Mouse (Mus musculus): ENCODE results near the gene Hspd1.
A peak's percentile ranks its signal among the peaks of the same experiment; 100 is the strongest.
"Not testable (repeated sequence)": the region's sequence is repeated elsewhere in the genome, so short reads cannot be mapped to it uniquely, and the experiment has no call there.

The Hspd1 gene

GRCm38 (mm10) chr1:55087932-55088610 lies at the start of gene Hspd1, which contains the start of gene Hspe1:
Gene Hspd1 (minus strand): TSS chr1:55088243.
Gene Hspe1 (plus strand): TSS chr1:55088132.
- peak; percentile 98 for DNase-seq (ENCODE audit: low read depth, low spot score)

- no peak for DNase-seq (ENCODE audit: low read depth, low spot score)
Observed at GRCm38 (mm10) chr1:55135846-55136245, 47.8 kb upstream of the Hspd1 start.

- DNase-seq (ENCODE audit: low read depth, low spot score) = no peak
Observed at GRCm38 (mm10) chr1:55134301-55134700, 46.3 kb upstream of the Hspd1 start.

- DNase-seq (ENCODE audit: low read depth, low spot score) = no peak
Observed at GRCm38 (mm10) chr1:55133173-55133572, 45.1 kb upstream of the Hspd1 start.

GRCm38 (mm10) chr1:55132308-55132707 lies 44.3 kb upstream of the Hspd1 start:
- DNase-seq (ENCODE audit: low read depth, low spot score) = no peak

GRCm38 (mm10) chr1:55131424-55132014 lies 43.5 kb upstream of the Hspd1 start:
- DNase-seq (ENCODE audit: low read depth, low spot score) = peak; percentile 46

- peak; percentile 90 for DNase-seq (ENCODE audit: low read depth, low spot score)
Observed at GRCm38 (mm10) chr1:55130943-55131401, 42.9 kb upstream of the Hspd1 start, which contains the start of gene Mob4. Gene Mob4 (plus strand): TSS chr1:55131231.

- DNase-seq (ENCODE audit: low read depth, low spot score) = no peak
Observed at GRCm38 (mm10) chr1:55130190-55130916, 42.3 kb upstream of the Hspd1 start.

- DNase-seq (ENCODE audit: low read depth, low spot score) = no peak
Observed at GRCm38 (mm10) chr1:55129716-55130115, 41.7 kb upstream of the Hspd1 start.

GRCm38 (mm10) chr1:55124136-55124535 lies 36.1 kb upstream of the Hspd1 start:
- not testable (repeated sequence) for DNase-seq (ENCODE audit: low read depth, low spot score)

GRCm38 (mm10) chr1:55123561-55123960 lies 35.5 kb upstream of the Hspd1 start:
- DNase-seq (ENCODE audit: low read depth, low spot score) = no peak

GRCm38 (mm10) chr1:55123046-55123445 lies 35.0 kb upstream of the Hspd1 start:
- DNase-seq (ENCODE audit: low read depth, low spot score) = no peak

GRCm38 (mm10) chr1:55109066-55109766 lies 21.2 kb upstream of the Hspd1 start:
- DNase-seq (ENCODE audit: low read depth, low spot score) = no peak

- DNase-seq (ENCODE audit: low read depth, low spot score) = no peak
Observed at GRCm38 (mm10) chr1:55108473-55108872, 20.4 kb upstream of the Hspd1 start.

GRCm38 (mm10) chr1:55107644-55108043 lies 19.6 kb upstream of the Hspd1 start:
- no peak for DNase-seq (ENCODE audit: low read depth, low spot score)

GRCm38 (mm10) chr1:55106919-55107585 lies 19.0 kb upstream of the Hspd1 start:
- no peak for DNase-seq (ENCODE audit: low read depth, low spot score)

- no peak for DNase-seq (ENCODE audit: low read depth, low spot score)
Observed at GRCm38 (mm10) chr1:55092469-55092868, 4.4 kb upstream of the Hspd1 start.

GRCm38 (mm10) chr1:55092056-55092455 lies 4.0 kb upstream of the Hspd1 start:
- DNase-seq (ENCODE audit: low read depth, low spot score) = no peak

GRCm38 (mm10) chr1:55089498-55090064 lies 1.5 kb upstream of the Hspd1 start:
- no peak for DNase-seq (ENCODE audit: low read depth, low spot score)

GRCm38 (mm10) chr1:55088611-55089497 lies 811 bp upstream of the Hspd1 start:
- DNase-seq (ENCODE audit: low read depth, low spot score) = no peak

Data from forelimb bud, embryonic 11.5 days (tissue).